Mouse (Mus musculus) E14TG2a.4 (cell line): ENCODE data around the gene Wdr81.
A peak's percentile ranks its signal among the peaks of the same experiment; 100 is the strongest.

Experiments
- H3K27me3 ChIP-seq: 2 replicates; pipeline ENCODE4 v1.6.1; 2014; ENCODE audit warnings: low read length, control low read depth; ENCODE audit not compliant: insufficient read depth
- H3K36me3 ChIP-seq: 2 replicates; pipeline ENCODE4 v1.6.1; 2014; ENCODE audit warnings: low read length, control low read depth; ENCODE audit not compliant: insufficient read depth
- H3K4me1 ChIP-seq: replicated peaks from 2 replicates; pipeline ENCODE4 v1.6.1; 2014; ENCODE audit warnings: low read depth, low read length, control low read depth
- H3K4me3 ChIP-seq: replicated peaks from 2 replicates; pipeline ENCODE4 v1.5.1; 2014; ENCODE audit warnings: mild to moderate bottlenecking, low read length
- H3K9me3 ChIP-seq: 2 replicates; pipeline ENCODE4 v1.6.1; 2014; ENCODE audit warnings: low read length, control low read depth
- CTCF ChIP-seq: conservative IDR thresholded peaks from 2 replicates; pipeline ENCODE4 v1.5.1; 2014; ENCODE audit warnings: low read length
- NANOG ChIP-seq: IDR thresholded peaks from 2 replicates; pipeline ENCODE4 v1.6.1; 2014; ENCODE audit warnings: borderline replicate concordance, low read length, mixed read lengths
- POU5F1 ChIP-seq: IDR thresholded peaks from 2 replicates; pipeline ENCODE4 v1.6.1; 2014; ENCODE audit warnings: low read length, borderline replicate concordance

The Wdr81 gene

GRCm38 (mm10) chr11:75434138-75434537 is 20.4 kb downstream of the Wdr81 start:
- peaks cover 6% of the 10 kb centered on the region for H3K9me3 ChIP-seq
- no peaks in the 10 kb centered on the region for H3K36me3 ChIP-seq
- H3K27me3 ChIP-seq: peaks cover 52% of the 10 kb centered on the region
- peaks cover 14% of the 10 kb centered on the region for H3K4me1 ChIP-seq
- TF ChIP-seq CTCF: peak; percentile 69
- no peak for TF ChIP-seq NANOG
- no peak overlapping the region for H3K4me3 ChIP-seq

GRCm38 (mm10) chr11:75431307-75431706 is 23.2 kb downstream of the Wdr81 start:
- TF ChIP-seq POU5F1 (no peak), NANOG (no peak), CTCF (no peak)
- Histone ChIP-seq H3K4me3 (no peak overlapping the region), H3K4me1 (peaks cover 5% of the 10 kb centered on the region), H3K9me3 (peaks cover 6% of the 10 kb centered on the region), H3K36me3 (no peaks in the 10 kb centered on the region), H3K27me3 (peaks cover 41% of the 10 kb centered on the region)

- TF ChIP-seq NANOG (no peak), CTCF (no peak), POU5F1 (no peak)
Measured at GRCm38 (mm10) chr11:75429019-75429705, 25.4 kb downstream of the Wdr81 start.

GRCm38 (mm10) chr11:75424459-75424858 is 30.1 kb downstream of the Wdr81 start:
- H3K4me1 ChIP-seq: peaks cover 26% of the 10 kb centered on the region
- no peak overlapping the region for H3K4me3 ChIP-seq
- TF ChIP-seq NANOG (no peak), POU5F1 (no peak), CTCF (no peak)
- H3K36me3 ChIP-seq: no peaks in the 10 kb centered on the region
- no peaks in the 10 kb centered on the region for H3K9me3 ChIP-seq
- peaks cover 42% of the 10 kb centered on the region for H3K27me3 ChIP-seq

More at GRCm38 (mm10) chr11:75429019-75429705, 25.4 kb downstream of the Wdr81 start:
- no peaks in the 10 kb centered on the region for H3K36me3 ChIP-seq
- H3K4me1 ChIP-seq: no peaks in the 10 kb centered on the region; the same call in 1 of the 2 replicates
- H3K4me3 ChIP-seq: no peak overlapping the region
- peaks cover 1% of the 10 kb centered on the region for H3K9me3 ChIP-seq
- H3K27me3 ChIP-seq: peaks cover 40% of the 10 kb centered on the region

- Histone ChIP-seq H3K27me3 (peaks cover 39% of the 10 kb centered on the region), H3K4me1 (peaks cover 26% of the 10 kb centered on the region), H3K36me3 (no peaks in the 10 kb centered on the region), H3K9me3 (no peaks in the 10 kb centered on the region), H3K4me3 (no peak overlapping the region)
- TF ChIP-seq POU5F1 (no peak), CTCF (no peak), NANOG (no peak)
Measured at GRCm38 (mm10) chr11:75424033-75424432, 30.5 kb downstream of the Wdr81 start.

- peaks cover 26% of the 10 kb centered on the region for H3K4me1 ChIP-seq
- TF ChIP-seq NANOG (no peak), CTCF (no peak), POU5F1 (no peak)
- H3K9me3 ChIP-seq: no peaks in the 10 kb centered on the region
- no peaks in the 10 kb centered on the region for H3K36me3 ChIP-seq
- H3K27me3 ChIP-seq: peaks cover 33% of the 10 kb centered on the region
- H3K4me3 ChIP-seq: no peak overlapping the region
Measured at GRCm38 (mm10) chr11:75423091-75423490, 31.4 kb downstream of the Wdr81 start.

GRCm38 (mm10) chr11:75422013-75422792 is 32.3 kb downstream of the Wdr81 start, which contains the start of gene Serpinf1:
Serpinf1 (minus strand) TSS chr11:75422701.
- H3K27me3 ChIP-seq: peaks cover 30% of the 10 kb centered on the region

GRCm38 (mm10) chr11:75421375-75422012 is 33.0 kb downstream of the Wdr81 start:
- H3K4me1 ChIP-seq: peaks cover 34% of the 10 kb centered on the region
- no peaks in the 10 kb centered on the region for H3K9me3 ChIP-seq
- peak overlapping the region; percentile 17; the same call in 1 of the 2 replicates for H3K4me3 ChIP-seq
- no peaks in the 10 kb centered on the region for H3K36me3 ChIP-seq
- H3K27me3 ChIP-seq: peaks cover 30% of the 10 kb centered on the region
- TF ChIP-seq NANOG (no peak), POU5F1 (no peak), CTCF (no peak)

More at GRCm38 (mm10) chr11:75422013-75422792, 32.3 kb downstream of the Wdr81 start, which contains the start of gene Serpinf1:
- Histone ChIP-seq H3K9me3 (no peaks in the 10 kb centered on the region), H3K4me1 (peaks cover 26% of the 10 kb centered on the region), H3K36me3 (no peaks in the 10 kb centered on the region), H3K4me3 (peak within 1 kb of the TSS; percentile 17; the same call in 1 of the 2 replicates)
- TF ChIP-seq POU5F1 (no peak), CTCF (no peak), NANOG (no peak)
